Mouse (Mus musculus): ENCODE measurements around the gene Krt80.
A peak's percentile ranks its signal among the peaks of the same experiment; 100 is the strongest.
"Not testable (repeated sequence)": the region's sequence is repeated elsewhere in the genome, so short reads cannot be mapped to it uniquely, and the experiment has no call there.

The Krt80 gene

DNA sequence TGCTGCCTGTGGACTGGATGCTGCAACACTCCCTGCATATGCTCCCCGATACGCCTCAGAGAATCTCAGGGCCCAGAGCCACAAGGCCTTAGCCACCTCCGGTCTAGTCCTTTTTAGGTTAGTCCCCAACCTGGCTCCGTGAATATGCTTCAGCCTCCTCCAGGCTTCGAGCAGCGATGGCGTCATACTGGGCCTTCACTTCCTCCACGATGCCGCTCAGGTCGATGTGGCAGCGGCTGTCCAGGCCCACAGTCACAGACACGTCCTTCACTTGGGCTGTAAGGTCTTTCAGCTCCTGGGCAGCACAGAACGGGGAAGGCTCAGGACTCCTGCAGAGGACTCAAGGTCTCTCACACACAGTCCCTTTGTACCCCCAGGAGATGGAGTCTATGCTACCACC, 17.9 kb downstream of the Krt80 start:
- DNase-seq (ENCODE audit: extremely low spot score): no peak

DNA sequence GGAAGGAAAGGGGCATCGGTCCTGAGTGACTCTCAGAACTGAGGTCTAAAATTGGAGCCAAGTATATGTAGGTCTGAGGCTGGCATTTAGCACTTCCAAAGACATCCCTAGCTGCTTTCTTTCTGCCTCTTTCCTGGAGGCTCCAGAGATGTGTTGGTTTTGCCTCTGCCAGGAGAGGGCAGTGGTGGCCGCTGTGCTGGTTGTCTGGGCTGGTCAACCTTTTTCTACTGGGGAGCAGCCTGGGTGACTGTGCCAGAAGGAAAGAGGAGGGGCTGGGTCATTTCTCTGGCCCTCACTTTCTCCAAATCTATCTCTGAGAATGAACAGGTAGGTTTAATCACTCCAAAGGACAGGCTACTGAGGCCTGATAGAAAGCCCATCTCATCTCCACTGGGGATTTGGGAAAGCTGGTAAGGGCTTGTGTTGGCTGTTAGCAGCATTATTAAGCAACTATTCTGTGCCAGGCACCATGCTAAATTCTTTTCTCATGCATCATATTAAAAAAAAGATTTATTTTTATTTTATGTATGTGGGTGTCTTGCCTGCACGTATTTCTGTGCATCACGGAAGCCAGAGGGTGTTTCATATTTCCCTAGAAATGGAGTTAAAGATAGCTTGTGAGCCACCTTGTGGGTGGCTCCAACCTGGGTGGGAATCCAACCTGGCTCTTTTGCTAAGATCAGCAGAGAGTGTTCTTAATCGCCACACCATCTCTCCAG, 28.0 kb downstream of the Krt80 start:
- no peak for DNase-seq (ENCODE audit: extremely low spot score)

DNA sequence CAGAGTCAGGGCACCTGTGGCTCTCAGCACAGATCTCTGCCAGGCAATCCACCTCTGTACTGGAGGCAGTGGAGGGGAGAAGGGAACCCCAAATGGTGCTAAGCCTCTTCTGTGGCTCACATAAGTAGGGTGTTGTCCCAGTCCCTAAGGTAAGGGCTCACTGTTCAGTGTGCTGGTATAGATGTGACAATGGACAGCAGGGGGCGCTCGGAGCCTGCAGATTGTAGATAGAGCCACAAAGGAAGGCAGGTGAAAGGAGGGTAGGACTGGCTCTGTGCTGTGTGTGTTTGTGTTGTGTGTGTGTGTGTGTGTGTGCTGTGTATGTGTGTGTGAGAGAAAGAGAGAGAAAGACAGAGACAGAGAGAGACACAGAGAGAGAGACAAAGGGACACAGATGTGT, 30.4 kb downstream of the Krt80 start:
- peak; percentile 81 for DNase-seq (ENCODE audit: extremely low spot score)

DNA sequence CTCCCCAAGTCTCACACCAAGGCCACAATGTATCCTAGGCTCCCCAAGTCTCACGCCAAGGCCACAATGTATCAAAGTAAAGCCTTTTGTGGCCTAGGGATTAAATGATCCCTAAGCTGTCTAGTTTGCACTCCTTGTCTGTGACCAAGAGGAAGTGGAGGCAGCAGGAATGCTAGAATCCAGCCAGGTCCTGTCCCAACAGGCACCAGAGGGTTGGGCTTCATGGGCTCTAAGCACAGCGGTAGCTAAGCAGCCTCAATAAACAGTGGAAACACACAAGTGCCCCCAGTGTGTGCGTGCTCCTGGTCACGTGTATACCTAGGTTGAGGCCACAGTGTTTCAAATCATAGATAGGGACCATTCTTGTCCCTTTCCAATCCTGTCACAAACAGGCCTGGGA, 31.6 kb downstream of the Krt80 start:
- no peak for DNase-seq (ENCODE audit: extremely low spot score)

GRCm38 (mm10) chr15:101336474-101337174, 33.3 kb downstream of the Krt80 start:
- DNase-seq (ENCODE audit: extremely low spot score): no peak

GRCm38 (mm10) chr15:101333648-101334047, 36.3 kb downstream of the Krt80 start:
- no peak for DNase-seq (ENCODE audit: extremely low spot score)

DNA sequence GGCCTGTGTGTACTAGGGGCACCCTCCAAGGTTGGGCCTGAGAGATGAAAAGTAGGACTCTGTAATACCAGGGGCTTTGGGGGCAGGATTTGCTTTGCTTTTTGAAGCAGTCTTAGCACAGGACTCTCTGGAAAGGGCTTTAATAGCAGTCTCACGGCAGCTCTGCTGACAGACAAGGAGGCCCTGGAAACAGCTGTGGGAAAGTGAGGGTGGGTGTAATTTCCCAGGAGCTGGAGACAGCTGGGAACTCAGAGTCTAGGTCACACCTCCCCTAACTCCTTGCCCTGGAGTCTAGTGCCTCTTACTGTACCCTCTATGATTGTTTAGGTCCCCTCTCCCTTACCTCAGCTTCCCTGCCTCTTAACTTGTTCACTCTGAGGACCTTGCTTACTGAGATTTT, 36.8 kb downstream of the Krt80 start:
- no peak for DNase-seq (ENCODE audit: extremely low spot score)

DNA sequence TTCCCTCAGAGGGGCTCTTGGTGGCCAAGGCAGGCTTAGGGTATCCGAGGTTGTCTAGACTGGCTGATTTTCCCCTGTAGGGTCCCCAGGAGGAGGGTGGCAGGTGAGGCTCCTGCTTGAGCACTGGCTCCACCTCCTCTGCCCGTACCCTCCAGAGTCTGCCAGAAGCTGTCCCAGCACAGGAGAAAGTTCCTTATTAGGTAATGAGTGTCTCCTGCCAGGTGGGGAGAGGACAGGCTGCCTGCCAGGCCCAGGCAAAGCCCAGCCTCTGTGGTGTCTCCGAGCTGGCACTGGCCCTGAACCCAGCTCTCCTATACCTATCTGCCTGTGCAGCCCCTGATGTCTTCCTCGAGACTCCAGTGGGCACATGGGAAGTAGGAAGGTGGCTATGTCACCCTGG, 37.6 kb downstream of the Krt80 start:
- no peak for DNase-seq (ENCODE audit: extremely low spot score)

DNA sequence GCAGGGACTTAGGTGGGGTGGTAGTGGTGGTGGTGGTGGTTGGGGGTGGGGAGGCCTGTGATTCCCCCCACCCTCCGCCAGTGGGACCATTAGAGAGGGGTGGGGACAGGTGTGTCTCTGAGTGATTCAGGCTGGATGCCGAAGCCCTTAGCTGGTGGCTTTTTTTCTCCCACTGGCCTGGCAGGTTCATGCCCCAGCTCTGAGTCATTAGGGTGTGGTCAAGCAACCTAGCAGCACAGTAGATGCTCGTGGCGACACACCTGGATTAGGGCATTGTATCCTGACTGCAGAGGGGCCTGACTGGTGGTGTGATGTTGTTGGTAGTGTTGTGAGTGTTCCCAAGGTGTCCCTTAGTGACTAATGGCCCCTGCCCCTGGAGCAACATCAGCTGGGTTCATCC, 38.9 kb downstream of the Krt80 start:
- no peak for DNase-seq (ENCODE audit: extremely low spot score)

GRCm38 (mm10) chr15:101329564-101329892, 40.4 kb downstream of the Krt80 start:
- DNase-seq (ENCODE audit: extremely low spot score): no peak

- DNase-seq (ENCODE audit: extremely low spot score): no peak
Observed at GRCm38 (mm10) chr15:101328876-101329563, 40.9 kb downstream of the Krt80 start.

DNA sequence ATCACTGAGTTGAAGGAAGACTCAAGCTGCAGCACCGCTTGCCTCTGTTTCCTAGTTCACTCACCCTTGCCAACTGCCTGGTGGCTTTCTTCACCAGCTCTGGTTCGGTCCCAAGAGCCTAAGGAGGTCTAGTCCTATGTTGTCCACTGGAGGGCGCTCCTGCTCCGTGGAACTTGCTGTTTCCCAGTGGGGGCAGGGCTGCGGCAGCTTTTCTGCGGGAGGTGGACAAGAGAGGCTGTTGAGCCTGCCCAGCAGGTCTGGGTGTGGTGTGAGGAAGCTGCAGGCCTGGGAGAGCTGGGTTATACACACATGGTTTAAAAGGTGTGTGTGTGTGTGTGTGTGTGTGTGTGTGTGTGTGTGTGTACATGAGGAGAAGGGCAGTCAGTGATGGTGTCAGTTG, 42.7 kb downstream of the Krt80 start:
- peak; percentile 79 for DNase-seq (ENCODE audit: extremely low spot score)

DNA sequence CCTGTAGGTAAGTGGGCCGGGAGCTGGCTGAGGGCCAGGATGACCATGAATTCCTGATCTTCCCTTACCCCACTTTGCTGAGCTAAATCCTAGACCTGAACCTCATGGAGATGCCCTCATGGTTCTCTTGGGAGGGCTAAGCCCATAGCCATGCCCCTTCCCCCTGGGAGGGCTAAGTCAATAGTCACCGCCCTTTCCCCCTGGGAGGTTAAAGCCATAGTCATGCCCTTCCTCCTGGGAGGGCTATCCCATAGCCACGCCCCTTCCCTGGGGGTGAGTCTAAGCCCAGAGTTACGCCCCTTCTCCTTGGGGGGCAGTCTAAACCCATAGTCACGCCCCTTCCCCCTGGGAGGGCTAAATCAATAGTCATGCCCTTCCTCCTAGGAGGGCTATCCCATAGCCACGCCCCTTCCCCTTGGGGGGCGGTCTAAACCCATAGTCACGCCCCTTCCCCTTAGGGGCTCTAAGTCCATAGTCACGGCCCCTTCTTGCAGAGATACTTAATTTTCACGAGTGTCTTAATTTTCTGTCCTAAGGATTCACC, 43.9 kb downstream of the Krt80 start:
- no peak for DNase-seq (ENCODE audit: extremely low spot score)

- DNase-seq (ENCODE audit: extremely low spot score): not testable (repeated sequence)
Observed at GRCm38 (mm10) chr15:101324409-101324808, 45.6 kb downstream of the Krt80 start.

DNA sequence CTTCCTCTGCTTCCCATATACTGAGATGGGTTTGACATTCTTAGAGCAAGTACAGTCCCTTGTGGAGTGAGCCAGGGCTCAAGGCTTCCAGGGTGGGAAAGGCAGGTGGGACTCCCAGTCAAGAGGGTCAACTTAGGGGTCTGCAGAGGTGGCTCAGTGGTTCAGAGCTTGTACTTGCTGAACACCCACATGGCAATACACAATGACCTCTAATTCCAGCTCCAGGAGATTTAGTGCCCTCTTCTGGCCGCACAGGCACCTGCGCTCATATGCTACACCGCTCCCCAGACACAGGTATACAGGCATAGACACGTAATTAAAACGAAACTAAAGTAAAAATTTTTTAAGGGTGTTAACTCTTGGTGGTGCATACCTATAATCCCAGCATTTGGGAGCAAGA, 46.5 kb downstream of the Krt80 start:
- DNase-seq (ENCODE audit: extremely low spot score): no peak

- no peak for DNase-seq (ENCODE audit: extremely low spot score)
Observed at GRCm38 (mm10) chr15:101322640-101323039, 47.3 kb downstream of the Krt80 start.

DNA sequence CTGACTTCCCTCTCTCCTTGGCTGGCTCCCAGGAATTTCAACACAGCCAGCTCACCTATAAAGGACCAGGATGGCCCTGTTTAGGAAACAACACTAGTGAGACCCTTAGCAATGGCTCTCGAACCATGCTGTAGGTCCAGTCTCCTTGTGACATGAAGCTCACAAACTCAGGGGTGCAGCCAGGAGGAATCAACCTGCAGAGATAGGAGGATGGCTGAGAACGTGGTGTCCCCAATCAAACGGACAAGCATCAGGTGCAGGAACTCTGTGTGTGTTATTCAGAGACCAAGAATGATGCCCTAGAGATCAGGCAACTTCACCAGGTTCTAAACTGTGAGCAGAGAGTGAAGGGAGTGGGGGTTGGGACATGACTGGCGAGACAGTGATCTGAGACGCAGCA, 47.9 kb downstream of the Krt80 start:
- DNase-seq (ENCODE audit: extremely low spot score): no peak

GRCm38 (mm10) chr15:101321126-101321525, 48.8 kb downstream of the Krt80 start:
- DNase-seq (ENCODE audit: extremely low spot score): no peak

- no peak for DNase-seq (ENCODE audit: extremely low spot score)
Observed at GRCm38 (mm10) chr15:101320618-101321041, 49.3 kb downstream of the Krt80 start.

DNA sequence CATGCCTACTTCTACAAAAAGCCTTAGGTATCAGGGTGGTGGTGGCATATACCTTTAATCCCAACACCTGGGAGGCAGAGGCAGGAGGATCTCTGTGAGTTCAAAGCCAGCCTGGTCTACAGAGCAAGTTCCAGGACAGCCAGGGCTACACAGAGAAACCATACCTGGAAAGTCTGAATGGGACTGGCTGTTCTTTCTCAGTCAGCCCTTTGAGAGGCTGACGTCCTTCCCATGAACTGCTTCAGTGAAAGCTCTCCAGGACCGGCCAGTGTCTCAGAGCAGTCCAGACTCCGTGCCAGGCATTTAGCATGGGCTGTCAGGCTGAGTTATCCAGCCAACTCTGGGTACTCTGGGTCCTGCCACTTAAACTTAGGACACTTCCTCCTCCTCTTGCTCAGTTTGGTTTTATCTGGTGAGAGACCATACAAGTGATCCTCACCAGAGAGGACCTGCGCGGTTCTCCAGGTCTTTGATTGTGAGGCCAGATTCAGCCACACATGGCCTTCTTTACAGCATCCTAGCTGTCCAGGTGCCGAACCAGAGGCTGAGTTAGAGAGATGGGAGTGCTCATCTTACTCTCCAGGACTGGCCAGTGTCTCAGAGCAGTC, 49.8 kb downstream of the Krt80 start:
- DNase-seq (ENCODE audit: extremely low spot score): no peak

- DNase-seq (ENCODE audit: extremely low spot score): no peak
Observed at GRCm38 (mm10) chr15:101318889-101319765, 50.8 kb downstream of the Krt80 start.
